Mouse (Mus musculus) brain, embryonic 14.5 days (tissue): Measurements from ENCODE around the gene Osbpl10.

ENCODE experiments used
- CTCF ChIP-seq: fragments of 200-500 bp; IDR thresholded peaks from 2 replicates; pipeline ENCODE4 v1.5.1; 2012; ENCODE audit warnings: inconsistent platforms, mild to moderate bottlenecking, moderate library complexity, borderline replicate concordance; ENCODE audit not compliant: insufficient read depth, insufficient read length; ENCODE audit errors: extremely low read depth
- POLR2A ChIP-seq: fragments of 200-500 bp; IDR thresholded peaks from 2 replicates; pipeline ENCODE4 v1.6.1; 2012; ENCODE audit warnings: mild to moderate bottlenecking, inconsistent platforms, borderline replicate concordance; ENCODE audit not compliant: poor library complexity, insufficient read depth, insufficient read length, severe bottlenecking; ENCODE audit errors: extremely low read depth

DNA sequence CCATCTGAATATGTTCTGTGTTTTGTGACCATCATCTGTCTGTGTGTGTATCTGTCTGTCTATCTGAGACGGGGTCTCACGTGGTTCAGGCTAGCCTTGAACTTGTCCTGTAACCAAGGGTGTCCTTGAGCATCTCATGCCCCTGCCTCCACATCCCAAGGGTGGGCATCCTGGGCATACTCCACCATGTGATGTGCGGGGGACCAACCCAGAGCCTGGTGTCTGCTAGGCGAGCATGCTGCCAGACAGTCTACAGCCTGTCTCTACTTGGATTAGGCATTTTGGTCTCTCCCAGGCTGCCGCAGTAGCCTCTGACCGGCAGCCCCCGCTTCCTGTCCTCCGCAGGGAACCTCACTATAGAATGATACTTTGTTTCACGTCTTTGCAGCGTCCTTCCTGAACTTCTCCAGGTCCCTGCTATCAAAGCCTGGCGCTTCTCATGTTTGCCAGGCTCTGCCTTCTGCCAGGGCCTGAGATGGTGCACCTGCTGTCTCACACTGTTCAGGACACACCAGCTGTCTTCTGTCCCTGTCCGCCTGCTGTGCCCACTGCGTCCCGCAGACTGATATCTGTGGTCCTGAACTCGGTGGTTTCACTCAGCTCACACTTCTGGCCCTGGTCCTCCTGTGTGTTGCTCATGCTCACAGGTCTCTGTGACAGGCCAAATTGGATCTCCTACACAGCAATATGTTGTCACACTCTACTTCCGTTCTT lies 66.9 kb downstream of the Osbpl10 start:
- TF ChIP-seq CTCF: no peak
- no peak for TF ChIP-seq POLR2A
